Mouse (Mus musculus): ENCODE results near the gene Ppm1n.

- TF ChIP-seq POLR2A (IDR thresholded peaks at IDR 0.05; ENCODE audit: control insufficient read depth, low read depth, low read length), result no peak
- no peak for TF ChIP-seq CTCF (IDR thresholded peaks at IDR 0.05; ENCODE audit: control insufficient read depth, insufficient read depth, insufficient replicate concordance, low read depth, low read length)
Observed at GRCm38 (mm10) chr7:19306819-19307738, 27.2 kb upstream of the Ppm1n start.
